Mouse (Mus musculus) MEL (cell line): ENCODE measurements around the gene Rab3gap2. TPM values are rescaled to one million over a fixed set of nuclear protein-coding genes. Genes with fewer than 3 reads are reported as not detected.
A peak's percentile ranks its signal among the peaks of the same experiment; 100 is the strongest.

Experiments
- DNase-seq: peaks from one replicate; pipeline ENCODE4 v3.0.0; 2011; ENCODE audit warnings: low read depth, low spot score
- H3K27ac ChIP-seq: 2 replicates; pipeline ENCODE4 v1.5.1; 2012; ENCODE audit warnings: low read depth, mild to moderate bottlenecking, control low read depth, low read length, moderate library complexity; ENCODE audit not compliant: control insufficient read depth
- H3K27me3 ChIP-seq, 2 experiments: fragments of 150-350 bp in 1 of 2; sonication (generic) in 1 of 2; 2 replicates each; pipeline ENCODE4 v1.6.1; 2012; ENCODE audit warnings: low read length in 2 of 2, mild to moderate bottlenecking in 2 of 2, improper control_type of control experiment in 1 of 2, moderate library complexity in 1 of 2; ENCODE audit not compliant: insufficient read depth in 2 of 2, control insufficient read depth in 1 of 2
- H3K36me3 ChIP-seq, 2 experiments: 2 replicates each; pipeline ENCODE4 v1.6.1; 2012 to 2014; ENCODE audit warnings: low read length in 2 of 2, improper control_type of control experiment in 1 of 2, inconsistent platforms in 1 of 2, mild to moderate bottlenecking in 1 of 2; ENCODE audit not compliant: insufficient read depth in 2 of 2, control insufficient read depth in 1 of 2
- H3K4me1 ChIP-seq, 2 experiments: fragments of 150-350 bp in 1 of 2; sonication (generic) in 1 of 2; 2 replicates each; pipeline ENCODE4 v1.6.1; 2012; ENCODE audit warnings: low read length in 2 of 2, improper control_type of control experiment in 1 of 2, mild to moderate bottlenecking in 1 of 2; ENCODE audit not compliant: insufficient read depth in 2 of 2, control insufficient read depth in 1 of 2
- H3K4me3 ChIP-seq, 2 experiments: fragments of 150-350 bp in 1 of 2; sonication (generic) in 1 of 2; 2 replicates each; pipeline ENCODE4 v1.5.1; 2012; ENCODE audit warnings: low read depth in 2 of 2, low read length in 2 of 2, mild to moderate bottlenecking in 2 of 2, moderate library complexity in 2 of 2, control low read depth in 1 of 2, improper control_type of control experiment in 1 of 2; ENCODE audit not compliant: control insufficient read depth in 1 of 2, insufficient read depth in 1 of 2
- H3K79me2 ChIP-seq: 2 replicates; pipeline ENCODE4 v1.6.1; 2012; ENCODE audit warnings: mild to moderate bottlenecking, low read length, moderate library complexity; ENCODE audit not compliant: control insufficient read depth, poor library complexity, insufficient read depth
- H3K9ac ChIP-seq: 2 replicates; pipeline ENCODE4 v1.6.1; 2012; ENCODE audit warnings: low read depth, mild to moderate bottlenecking, control low read depth, low read length, moderate library complexity; ENCODE audit not compliant: control insufficient read depth, poor library complexity, severe bottlenecking
- H3K9me3 ChIP-seq: fragments of 150-350 bp; sonication (generic); replicated peaks from 2 replicates; pipeline ENCODE4 v1.6.1; 2012; ENCODE audit warnings: mild to moderate bottlenecking, low read length, improper control_type of control experiment, moderate library complexity; ENCODE audit not compliant: insufficient read depth
- CTCF ChIP-seq, 3 experiments: IDR thresholded peaks in 2 of 3; conservative IDR thresholded peaks in 1 of 3; 2 replicates each; pipeline ENCODE4 v1.5.1; 2011 to 2012; ENCODE audit warnings: low read length in 3 of 3, low read depth in 2 of 3, mild to moderate bottlenecking in 2 of 3, improper control_type of control experiment in 1 of 3, inconsistent platforms in 1 of 3, mixed read lengths in 1 of 3, moderate library complexity in 1 of 3; ENCODE audit not compliant: control insufficient read depth in 1 of 3, insufficient read depth in 1 of 3, poor library complexity in 1 of 3, severe bottlenecking in 1 of 3
- ELF1 ChIP-seq: IDR thresholded peaks from 2 replicates; pipeline ENCODE4 v1.6.1; 2014; ENCODE audit warnings: low read depth, mild to moderate bottlenecking, inconsistent platforms, low read length, improper control_type of control experiment, moderate library complexity
- EP300 ChIP-seq, 2 experiments: IDR thresholded peaks; 2 replicates each; pipeline ENCODE4 v1.6.1; 2011; ENCODE audit warnings: improper control_type of control experiment in 2 of 2, low read length in 2 of 2, low read depth in 1 of 2, mild to moderate bottlenecking in 1 of 2
- ETS1 ChIP-seq: IDR thresholded peaks from 2 replicates; pipeline ENCODE4 v1.6.1; 2012; ENCODE audit warnings: low read depth, mild to moderate bottlenecking, inconsistent platforms, low read length, improper control_type of control experiment, moderate library complexity
- GABPA ChIP-seq: IDR thresholded peaks from 2 replicates; pipeline ENCODE4 v1.6.1; 2012; ENCODE audit warnings: low read depth, mild to moderate bottlenecking, inconsistent platforms, low read length, improper control_type of control experiment, moderate library complexity
- JUND ChIP-seq: IDR thresholded peaks from 2 replicates; pipeline ENCODE4 v1.6.1; 2011; ENCODE audit warnings: low read depth, mild to moderate bottlenecking, improper control_type of control experiment, low read length
- MAX ChIP-seq: IDR thresholded peaks from 2 replicates; pipeline ENCODE4 v1.6.1; 2011; ENCODE audit warnings: low read length, improper control_type of control experiment
- MYB ChIP-seq: IDR thresholded peaks from 2 replicates; pipeline ENCODE4 v1.6.1; 2011; ENCODE audit warnings: mild to moderate bottlenecking, low read depth, low read length, improper control_type of control experiment
- NRF1 ChIP-seq: IDR thresholded peaks from 2 replicates; pipeline ENCODE4 v1.6.1; 2014; ENCODE audit warnings: low read depth, mild to moderate bottlenecking, inconsistent platforms, low read length, improper control_type of control experiment, moderate library complexity; ENCODE audit not compliant: poor library complexity, insufficient read depth, severe bottlenecking
- POLR2A ChIP-seq, 2 experiments: IDR thresholded peaks; 2 replicates each; pipeline ENCODE4 v1.6.1; 2011 to 2012; ENCODE audit warnings: low read length in 2 of 2, mild to moderate bottlenecking in 2 of 2, control low read depth in 1 of 2, improper control_type of control experiment in 1 of 2, low read depth in 1 of 2, moderate library complexity in 1 of 2; ENCODE audit not compliant: control insufficient read depth in 1 of 2, insufficient read depth in 1 of 2, poor library complexity in 1 of 2
- RAD21 ChIP-seq: IDR thresholded peaks from 2 replicates; pipeline ENCODE4 v1.6.1; 2011; ENCODE audit warnings: mild to moderate bottlenecking, low read depth, low read length, improper control_type of control experiment
- SIN3A ChIP-seq: IDR thresholded peaks from 2 replicates; pipeline ENCODE4 v1.6.1; 2012; ENCODE audit warnings: low read length, improper control_type of control experiment, inconsistent platforms
- SMC3 ChIP-seq: IDR thresholded peaks from 2 replicates; pipeline ENCODE4 v1.6.1; 2011; ENCODE audit warnings: low read depth, low read length, improper control_type of control experiment
- TBP ChIP-seq: IDR thresholded peaks from 2 replicates; pipeline ENCODE4 v1.8.0; 2011; ENCODE audit warnings: low read depth, low read length, improper control_type of control experiment
- USF1 ChIP-seq: IDR thresholded peaks from 2 replicates; pipeline ENCODE4 v1.6.1; 2014; ENCODE audit warnings: low read depth, mild to moderate bottlenecking, inconsistent platforms, low read length, improper control_type of control experiment, moderate library complexity
- ZC3H11A ChIP-seq: IDR thresholded peaks from 2 replicates; pipeline ENCODE4 v1.6.1; 2012; ENCODE audit warnings: low read depth, mild to moderate bottlenecking, inconsistent platforms, low read length, improper control_type of control experiment
- ZKSCAN1 ChIP-seq: IDR thresholded peaks from 2 replicates; pipeline ENCODE4 v1.6.1; 2012; ENCODE audit warnings: low read depth, mild to moderate bottlenecking, inconsistent platforms, low read length, improper control_type of control experiment, moderate library complexity
- polyA plus RNA-seq, 2 experiments: library from polyadenylated mRNA; stranded (reverse) in 1 of 2; unstranded in 1 of 2; fragments of >175 nt in 1 of 2; fragments of >200 nt in 1 of 2; gene quantifications; 2 replicates each; pipeline versions ENCODE4 v1.2.1 to v1.2.4; 2012; ENCODE audit warnings: low replicate concordance in 2 of 2, low read depth in 1 of 2; ENCODE audit not compliant: insufficient read length in 2 of 2, insufficient read depth in 1 of 2, missing spikeins in 1 of 2
- total RNA-seq: library from RNA; depleted of rRNA; stranded (reverse); fragments of 300-350 nt; gene quantifications from 2 replicates; pipeline ENCODE4 v1.2.3, GENCODE M21; 2012

Rab3gap2 gene
- total and polyA plus RNA-seq, 3 experiments, result 24.1 to 40.1 TPM; not detected in 1

GRCm38 (mm10) chr1:185235837-185236236 lies 31.9 kb downstream of the Rab3gap2 start:
- no peak overlapping the region for H3K27ac ChIP-seq
- H3K79me2 ChIP-seq, result no peaks in the 10 kb centered on the region
- H3K27me3 ChIP-seq, result no peaks in the 10 kb centered on the region
- H3K9me3 ChIP-seq, result no peaks in the 10 kb centered on the region
- H3K4me1 ChIP-seq, result no peaks in the 10 kb centered on the region
- H3K36me3 ChIP-seq, result peaks cover 0 to 22% of the 10 kb centered on the region in 2 experiments; a peak in 2 of 4 replicates
- no peak for TF ChIP-seq RAD21
- TF ChIP-seq POLR2A (IDR thresholded peaks at IDR 0.05; ENCODE audit: control insufficient read depth in 1 of 2, insufficient read depth in 1 of 2, low read depth in 1 of 2, low read length in 2 of 2, poor library complexity in 1 of 2), result no peak
- no peak for TF ChIP-seq TBP
- no peak for TF ChIP-seq MYB
- TF ChIP-seq ZKSCAN1, result no peak
- TF ChIP-seq GABPA, result no peak
- no peak for TF ChIP-seq SIN3A
- TF ChIP-seq EP300 (IDR thresholded peaks at IDR 0.05; ENCODE audit: low read depth in 1 of 2, low read length in 2 of 2), result no peak
- TF ChIP-seq MAX, result no peak
- no peak for TF ChIP-seq USF1
- TF ChIP-seq ELF1, result no peak
- no peak for TF ChIP-seq ETS1
- no peak for TF ChIP-seq NRF1
- no peak for TF ChIP-seq ZC3H11A
- TF ChIP-seq JUND, result no peak
- TF ChIP-seq, all 39 proteins: peak for 0
- Histone ChIP-seq H3K9ac (no peak overlapping the region), H3K4me3 (no peak overlapping the region)
- no peak for DNase-seq

GRCm38 (mm10) chr1:185236530-185236929 lies 32.6 kb downstream of the Rab3gap2 start:
- Histone ChIP-seq H3K27me3 (no peaks in the 10 kb centered on the region), H3K4me1 (no peaks in the 10 kb centered on the region), H3K27ac (no peak overlapping the region), H3K79me2 (no peaks in the 10 kb centered on the region), H3K9ac (no peak overlapping the region), H3K9me3 (no peaks in the 10 kb centered on the region), H3K4me3 (no peak overlapping the region), H3K36me3 (peaks cover 0 to 27% of the 10 kb centered on the region in 2 experiments; a peak in 2 of 4 replicates)
- TF ChIP-seq CTCF (IDR thresholded peaks at IDR 0.05 in 2 of 3, conservative IDR thresholded peaks at IDR 0.05 in 1 of 3; ENCODE audit: control insufficient read depth in 1 of 3, insufficient read depth in 1 of 3, low read depth in 2 of 3, low read length in 3 of 3, poor library complexity in 1 of 3, severe bottlenecking in 1 of 3) (peak in 2 of 3 experiments; percentile 10 to 35; a peak in 2 of 6 replicates), SMC3 (no peak; the same call in 1 of the 2 replicates)
- DNase-seq, result peak; percentile 51
